Mouse (Mus musculus): ENCODE data around the gene Gm9195. TPM values are rescaled to one million over a fixed set of nuclear protein-coding genes. Genes with fewer than 3 reads are reported as not detected.
A peak's percentile ranks its signal among the peaks of the same experiment; 100 is the strongest.

Gene Gm9195
- polyA plus RNA-seq, 1 experiment from 2014 or later: not detected

DNA sequence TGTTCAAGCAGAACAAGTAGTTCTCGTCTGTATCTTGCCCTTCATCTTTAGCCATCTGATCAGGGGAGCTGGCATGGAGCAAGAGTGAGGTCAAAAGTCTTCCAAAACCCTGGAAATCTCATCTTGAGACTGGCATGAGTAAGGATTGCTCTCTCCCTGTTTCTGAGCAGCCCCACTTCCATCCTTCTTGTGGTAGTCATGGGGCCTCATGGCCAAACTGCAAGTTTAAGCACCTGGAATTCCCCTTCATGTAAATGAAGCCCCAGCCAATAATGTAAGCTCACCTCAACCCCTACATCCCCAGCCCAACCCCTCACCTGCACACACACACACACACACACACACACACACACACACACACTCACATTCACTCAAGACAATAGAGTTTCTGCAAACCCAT lies 30.0 kb downstream of the Gm9195 start:
- Histone ChIP-seq H3K27ac (replicated peaks; ENCODE audit: low read depth, low read length) (no peak overlapping the region), H3K9ac (replicated peaks; ENCODE audit: low read length) (no peak overlapping the region), H3K4me3 (replicated peaks; ENCODE audit: low read depth, low read length) (no peak overlapping the region), H3K4me2 (ENCODE audit: low read length) (no peak overlapping the region), H3K36me3 (ENCODE audit: control insufficient read depth, insufficient read depth, low read length) (no peaks in the 10 kb centered on the region), H3K27me3 (ENCODE audit: control insufficient read depth, insufficient read depth, low read length) (no peaks in the 10 kb centered on the region), H3K9me3 (ENCODE audit: control insufficient read depth, low read length) (no peaks in the 10 kb centered on the region), H3K4me1 (ENCODE audit: control insufficient read depth, insufficient read depth, low read length) (no peaks in the 10 kb centered on the region)
- DNase-seq: no peak
- WGBS: 88% methylated on average over 1 of the region's 1 CpGs
- ATAC-seq (ENCODE audit: low FRiP score, low TSS enrichment): no peak

DNA sequence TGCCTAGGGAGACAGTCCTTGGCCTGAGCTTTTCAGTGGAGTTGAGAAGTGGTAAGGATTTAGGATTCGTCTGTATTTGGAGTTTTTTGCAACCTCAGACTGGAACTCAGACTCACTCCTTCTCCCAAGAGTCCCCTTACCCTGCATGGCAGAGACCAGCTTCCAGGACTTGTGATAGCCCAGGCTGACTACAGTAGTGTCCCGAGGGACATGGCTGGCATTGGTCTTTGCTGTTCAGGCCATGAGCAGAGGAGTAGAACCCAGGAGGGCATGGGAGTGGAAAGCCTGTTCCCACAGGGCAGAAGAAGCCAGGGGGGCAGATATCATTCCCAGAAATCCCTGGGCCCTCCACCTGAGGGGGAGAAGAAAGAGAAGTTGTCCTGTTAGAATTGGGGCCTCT lies 31.3 kb downstream of the Gm9195 start:
- DNase-seq (no peak), ATAC-seq (ENCODE audit: low FRiP score, low TSS enrichment) (no peak)
- Histone ChIP-seq H3K9me3 (ENCODE audit: control insufficient read depth, low read length) (no peaks in the 10 kb centered on the region), H3K27ac (replicated peaks; ENCODE audit: low read depth, low read length) (no peak overlapping the region), H3K4me2 (ENCODE audit: low read length) (no peak overlapping the region), H3K9ac (replicated peaks; ENCODE audit: low read length) (no peak overlapping the region), H3K4me1 (ENCODE audit: control insufficient read depth, insufficient read depth, low read length) (no peaks in the 10 kb centered on the region), H3K36me3 (ENCODE audit: control insufficient read depth, insufficient read depth, low read length) (no peaks in the 10 kb centered on the region), H3K4me3 (replicated peaks; ENCODE audit: low read depth, low read length) (no peak overlapping the region), H3K27me3 (ENCODE audit: control insufficient read depth, insufficient read depth, low read length) (no peaks in the 10 kb centered on the region)
- 77% methylated on average over 2 of the region's 2 CpGs for WGBS

DNA sequence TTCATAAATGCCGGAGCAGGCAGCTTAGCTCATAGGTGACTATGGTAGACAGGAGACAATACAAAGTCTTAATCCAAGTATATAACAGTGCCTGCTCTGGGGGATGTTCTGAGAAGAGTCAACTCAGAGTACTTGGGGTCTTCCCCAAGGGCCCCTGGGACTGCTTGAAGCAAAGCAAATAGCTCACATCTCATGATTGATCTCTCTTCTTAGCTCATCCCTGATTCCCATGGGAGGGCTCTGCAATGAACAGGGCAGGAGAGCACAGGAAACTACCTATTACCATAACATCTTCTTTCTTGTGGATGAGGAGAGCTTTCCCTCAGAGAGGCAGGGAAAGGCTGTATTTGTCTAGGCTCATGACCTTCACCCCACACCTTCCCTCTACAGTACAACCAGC lies 32.7 kb downstream of the Gm9195 start:
- Histone ChIP-seq H3K27me3 (ENCODE audit: control insufficient read depth, insufficient read depth, low read length) (no peaks in the 10 kb centered on the region), H3K4me2 (ENCODE audit: low read length) (no peak overlapping the region), H3K4me1 (ENCODE audit: control insufficient read depth, insufficient read depth, low read length) (no peaks in the 10 kb centered on the region), H3K9ac (replicated peaks; ENCODE audit: low read length) (no peak overlapping the region), H3K27ac (replicated peaks; ENCODE audit: low read depth, low read length) (no peak overlapping the region), H3K4me3 (replicated peaks; ENCODE audit: low read depth, low read length) (no peak overlapping the region), H3K9me3 (ENCODE audit: control insufficient read depth, low read length) (no peaks in the 10 kb centered on the region), H3K36me3 (ENCODE audit: control insufficient read depth, insufficient read depth, low read length) (no peaks in the 10 kb centered on the region)
- no peak for DNase-seq
- 100% methylated on average over 1 of the region's 1 CpGs for WGBS
- ATAC-seq (ENCODE audit: low FRiP score, low TSS enrichment): no peak

DNA sequence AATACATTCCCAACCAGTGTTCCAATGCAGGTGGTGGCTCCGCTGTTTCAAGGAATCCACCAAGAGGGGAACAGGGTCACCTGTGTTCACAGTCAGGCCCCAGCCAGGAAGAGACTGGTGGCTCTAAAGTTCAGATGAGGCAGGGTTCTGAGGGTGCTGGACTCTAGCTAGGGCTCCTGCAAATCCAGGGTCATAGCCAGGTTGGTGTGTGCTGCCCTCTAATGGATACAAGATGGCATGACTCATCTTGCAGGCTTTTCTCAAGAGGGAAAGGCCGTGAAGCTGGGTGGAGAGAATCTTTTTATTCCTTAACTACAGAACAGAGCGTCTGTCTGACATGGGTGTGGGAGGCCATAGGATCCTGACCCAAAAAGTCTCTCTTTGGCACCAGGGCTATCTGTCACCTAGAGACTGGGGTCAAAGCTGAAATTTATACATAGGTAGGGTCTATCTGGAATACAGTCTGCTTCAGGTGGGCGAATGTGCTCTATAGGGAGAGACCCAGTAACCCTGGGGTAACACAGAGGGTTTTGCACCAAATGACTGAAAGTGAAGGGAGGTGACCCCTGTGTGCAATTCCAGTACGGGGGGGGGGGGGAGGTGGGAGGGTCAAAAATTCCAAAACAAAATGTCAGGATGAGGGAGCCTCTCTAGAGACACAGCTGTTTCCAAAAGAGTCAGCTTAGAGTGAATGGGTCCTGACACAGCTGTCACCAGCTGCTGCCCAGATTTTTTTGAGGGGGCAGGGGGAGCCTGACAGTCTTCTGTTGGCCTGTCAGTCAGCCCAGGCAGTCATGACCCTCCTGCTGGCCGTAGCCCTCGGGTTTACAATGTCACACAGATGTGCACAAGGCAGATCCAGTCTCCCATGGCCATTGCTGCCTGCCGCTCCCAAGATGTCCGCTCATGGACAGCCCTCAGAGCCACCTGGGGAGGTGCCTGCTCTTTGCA lies 44.2 kb downstream of the Gm9195 start:
- DNase-seq (peak; percentile 66), ATAC-seq (ENCODE audit: low FRiP score, low TSS enrichment) (0 out of 2 replicates have a peak, but pooled peaks have one; percentile 7)
- no peak overlapping the region for H3K9ac ChIP-seq (replicated peaks; ENCODE audit: low read length)
- no peaks in the 10 kb centered on the region for H3K27me3 ChIP-seq (ENCODE audit: control insufficient read depth, insufficient read depth, low read length)
- no peaks in the 10 kb centered on the region for H3K9me3 ChIP-seq (ENCODE audit: control insufficient read depth, low read length)
- H3K36me3 ChIP-seq (ENCODE audit: control insufficient read depth, insufficient read depth, low read length): no peaks in the 10 kb centered on the region
- no peak overlapping the region for H3K4me2 ChIP-seq (ENCODE audit: low read length)
- H3K4me1 ChIP-seq (ENCODE audit: control insufficient read depth, insufficient read depth, low read length): no peaks in the 10 kb centered on the region
- WGBS: 55% methylated on average over 9 of the region's 9 CpGs
- no peak overlapping the region for H3K4me3 ChIP-seq (replicated peaks; ENCODE audit: low read depth, low read length)
- H3K27ac ChIP-seq (replicated peaks; ENCODE audit: low read depth, low read length): no peak overlapping the region

DNA sequence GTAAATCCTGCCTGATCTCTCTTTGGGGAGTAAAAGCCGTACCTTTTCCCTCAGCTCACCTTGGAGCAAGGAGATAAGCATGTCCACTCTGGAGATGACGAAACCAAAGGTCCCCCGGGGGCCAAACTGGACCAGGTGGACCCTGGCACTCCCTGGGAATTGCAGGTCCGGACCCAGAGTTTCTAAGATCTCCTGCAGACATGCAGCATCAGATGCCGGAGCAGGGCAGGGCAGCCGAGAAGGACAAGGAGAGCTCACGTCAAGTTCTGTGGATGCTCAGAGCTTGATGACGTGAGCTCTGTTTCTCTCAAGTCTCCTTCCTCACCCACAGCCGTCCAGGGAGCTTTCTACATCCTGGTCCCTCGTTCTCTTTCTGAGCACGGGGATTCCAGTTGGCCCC lies 48.7 kb downstream of the Gm9195 start:
- no peak overlapping the region for H3K4me3 ChIP-seq (replicated peaks; ENCODE audit: low read depth, low read length)
- DNase-seq (no peak), ATAC-seq (ENCODE audit: low FRiP score, low TSS enrichment) (no peak)
- H3K27ac ChIP-seq (replicated peaks; ENCODE audit: low read depth, low read length): no peak overlapping the region
- no peak overlapping the region for H3K9ac ChIP-seq (replicated peaks; ENCODE audit: low read length)
- no peak overlapping the region for H3K4me2 ChIP-seq (ENCODE audit: low read length)
- H3K4me1 ChIP-seq (ENCODE audit: control insufficient read depth, insufficient read depth, low read length): no peaks in the 10 kb centered on the region
- WGBS: 88% methylated on average over 11 of the region's 11 CpGs
- no peaks in the 10 kb centered on the region for H3K27me3 ChIP-seq (ENCODE audit: control insufficient read depth, insufficient read depth, low read length)
- no peaks in the 10 kb centered on the region for H3K9me3 ChIP-seq (ENCODE audit: control insufficient read depth, low read length)
- H3K36me3 ChIP-seq (ENCODE audit: control insufficient read depth, insufficient read depth, low read length): no peaks in the 10 kb centered on the region

DNA sequence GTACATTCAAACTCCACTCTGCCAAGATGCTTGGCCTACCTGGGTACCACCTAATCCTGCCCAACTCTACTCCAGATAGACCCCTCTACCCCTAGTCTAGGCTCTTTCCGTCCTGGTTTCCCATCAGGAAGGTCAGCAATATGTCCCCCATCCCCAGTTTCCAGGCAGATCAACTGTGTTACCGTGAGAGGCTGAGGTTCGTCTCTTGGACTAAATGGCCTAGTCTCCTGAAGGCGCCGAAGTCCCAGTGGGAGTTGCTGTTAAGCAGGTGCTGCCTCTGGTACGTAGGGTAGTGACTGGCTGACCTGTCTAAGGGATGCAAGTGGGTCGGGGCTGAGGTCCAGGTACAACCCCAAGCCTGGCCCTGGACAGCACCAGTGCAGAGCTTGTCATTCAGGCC lies 50.7 kb downstream of the Gm9195 start:
- no peaks in the 10 kb centered on the region for H3K36me3 ChIP-seq (ENCODE audit: control insufficient read depth, insufficient read depth, low read length)
- no peak overlapping the region for H3K9ac ChIP-seq (replicated peaks; ENCODE audit: low read length)
- H3K27me3 ChIP-seq (ENCODE audit: control insufficient read depth, insufficient read depth, low read length): no peaks in the 10 kb centered on the region
- H3K4me1 ChIP-seq (ENCODE audit: control insufficient read depth, insufficient read depth, low read length): no peaks in the 10 kb centered on the region
- WGBS: 91% methylated on average over 7 of the region's 7 CpGs
- no peak overlapping the region for H3K27ac ChIP-seq (replicated peaks; ENCODE audit: low read depth, low read length)
- H3K4me3 ChIP-seq (replicated peaks; ENCODE audit: low read depth, low read length): no peak overlapping the region
- no peak overlapping the region for H3K4me2 ChIP-seq (ENCODE audit: low read length)
- no peak for ATAC-seq (ENCODE audit: low FRiP score, low TSS enrichment)
- no peaks in the 10 kb centered on the region for H3K9me3 ChIP-seq (ENCODE audit: control insufficient read depth, low read length)
- no peak for DNase-seq

DNA sequence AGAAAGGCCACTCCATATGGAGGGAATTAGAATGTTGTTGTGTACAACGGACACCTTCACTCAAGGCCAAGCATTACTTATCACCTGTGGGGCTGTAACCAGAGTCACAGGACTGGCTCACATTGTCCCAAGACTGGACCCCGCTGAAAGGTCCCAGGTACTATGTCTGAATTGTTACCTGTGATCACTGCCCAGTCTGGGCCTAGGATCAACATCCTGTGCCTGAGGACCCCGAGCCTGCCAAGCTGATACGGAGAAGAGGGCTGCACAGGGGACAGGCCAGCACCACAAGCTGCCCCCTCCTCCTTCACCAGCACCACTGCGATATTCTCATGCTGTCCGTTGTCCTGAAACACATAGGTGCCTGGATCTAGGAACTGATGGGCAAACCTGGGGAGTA lies 51.2 kb downstream of the Gm9195 start:
- Histone ChIP-seq H3K4me2 (ENCODE audit: low read length) (no peak overlapping the region), H3K36me3 (ENCODE audit: control insufficient read depth, insufficient read depth, low read length) (no peaks in the 10 kb centered on the region), H3K4me3 (replicated peaks; ENCODE audit: low read depth, low read length) (no peak overlapping the region), H3K9me3 (ENCODE audit: control insufficient read depth, low read length) (no peaks in the 10 kb centered on the region), H3K9ac (replicated peaks; ENCODE audit: low read length) (no peak overlapping the region), H3K4me1 (ENCODE audit: control insufficient read depth, insufficient read depth, low read length) (no peaks in the 10 kb centered on the region), H3K27ac (replicated peaks; ENCODE audit: low read depth, low read length) (no peak overlapping the region), H3K27me3 (ENCODE audit: control insufficient read depth, insufficient read depth, low read length) (no peaks in the 10 kb centered on the region)
- no peak for DNase-seq
- 87% methylated on average over 6 of the region's 6 CpGs for WGBS
- ATAC-seq (ENCODE audit: low FRiP score, low TSS enrichment): no peak

DNA sequence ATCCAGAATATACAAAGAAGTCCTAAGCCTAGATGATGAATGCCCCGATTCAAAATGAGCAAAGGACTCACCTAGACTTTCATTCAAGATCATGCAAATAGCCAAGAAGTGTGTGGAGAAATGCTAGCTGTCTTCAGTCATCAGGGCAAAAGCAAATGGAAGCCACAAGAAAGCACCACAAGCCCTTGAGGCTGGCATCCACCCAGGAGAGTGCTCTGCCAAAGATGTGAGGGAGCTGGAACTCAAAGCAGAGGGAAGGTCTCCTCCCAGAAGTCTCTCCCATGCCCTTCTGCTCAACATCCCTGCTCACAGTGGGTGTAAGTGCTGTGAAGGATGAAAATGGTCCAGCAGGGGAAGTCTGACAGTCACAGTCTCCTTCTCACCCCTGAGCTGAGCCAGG lies 52.7 kb downstream of the Gm9195 start:
- 96% methylated on average over 1 of the region's 1 CpGs for WGBS
- Histone ChIP-seq H3K4me3 (replicated peaks; ENCODE audit: low read depth, low read length) (no peak overlapping the region), H3K27me3 (ENCODE audit: control insufficient read depth, insufficient read depth, low read length) (no peaks in the 10 kb centered on the region), H3K27ac (replicated peaks; ENCODE audit: low read depth, low read length) (no peak overlapping the region), H3K9ac (replicated peaks; ENCODE audit: low read length) (no peak overlapping the region), H3K9me3 (ENCODE audit: control insufficient read depth, low read length) (no peaks in the 10 kb centered on the region), H3K36me3 (ENCODE audit: control insufficient read depth, insufficient read depth, low read length) (no peaks in the 10 kb centered on the region), H3K4me1 (ENCODE audit: control insufficient read depth, insufficient read depth, low read length) (no peaks in the 10 kb centered on the region), H3K4me2 (ENCODE audit: low read length) (no peak overlapping the region)
- no peak for DNase-seq
- no peak for ATAC-seq (ENCODE audit: low FRiP score, low TSS enrichment)

DNA sequence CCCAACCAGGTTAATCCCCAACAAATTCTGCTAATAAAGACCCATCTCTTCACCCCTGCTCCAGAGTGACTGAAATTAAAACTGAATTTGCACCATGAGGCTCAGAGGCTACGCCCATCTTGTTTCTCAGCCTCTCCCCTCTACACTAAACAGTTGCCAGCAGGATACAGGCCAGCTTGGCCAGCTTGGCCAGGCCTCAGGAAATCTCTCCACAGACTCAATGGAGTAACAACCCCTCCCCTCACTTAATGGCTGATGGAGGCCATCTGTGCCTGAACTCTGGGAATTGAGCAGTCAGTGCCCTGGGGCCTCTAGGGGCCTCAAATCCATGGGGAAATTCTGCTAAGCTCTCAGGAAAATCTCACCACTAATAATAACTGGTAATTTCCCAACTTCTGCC lies 101.9 kb downstream of the Gm9195 start:
- 64% methylated on average over 1 of the region's 1 CpGs for WGBS
- DNase-seq (peak; percentile 24), ATAC-seq (ENCODE audit: low FRiP score, low TSS enrichment) (no peak; the same call in 1 of the 2 replicates)

More for the DNA sequence above, 101.9 kb downstream of the Gm9195 start:
- Histone ChIP-seq H3K9me3 (ENCODE audit: control insufficient read depth, low read length) (no peaks in the 10 kb centered on the region), H3K27me3 (ENCODE audit: control insufficient read depth, insufficient read depth, low read length) (no peaks in the 10 kb centered on the region), H3K36me3 (ENCODE audit: control insufficient read depth, insufficient read depth, low read length) (no peaks in the 10 kb centered on the region), H3K9ac (replicated peaks; ENCODE audit: low read length) (no peak overlapping the region), H3K27ac (replicated peaks; ENCODE audit: low read depth, low read length) (no peak overlapping the region), H3K4me3 (replicated peaks; ENCODE audit: low read depth, low read length) (no peak overlapping the region), H3K4me2 (ENCODE audit: low read length) (no peak overlapping the region), H3K4me1 (ENCODE audit: control insufficient read depth, insufficient read depth, low read length) (no peaks in the 10 kb centered on the region)

All from midbrain, embryonic 14.5 days (tissue).